Mouse (Mus musculus) liver, postnatal 0 days (tissue): ENCODE measurements around the gene Dctd.

ENCODE experiments used
- CTCF ChIP-seq: sonication (generic); IDR thresholded peaks from 2 replicates; pipeline ENCODE4 v1.5.1; 2016; ENCODE audit warnings: antibody characterized with exemption, low read depth
- EP300 ChIP-seq: IDR thresholded peaks from 2 replicates; pipeline ENCODE4 v1.6.1; 2016; ENCODE audit warnings: antibody characterized with exemption, low read depth, mild to moderate bottlenecking

- TF ChIP-seq CTCF, result no peak
- no peak for TF ChIP-seq EP300
Measured at GRCm38 (mm10) chr8:48124857-48125256, 26.0 kb downstream of the Dctd start.
